Mouse (Mus musculus) layer of hippocampus, adult 2 months (tissue): ENCODE results near the gene Ucn2. TPM values are rescaled to one million over a fixed set of nuclear protein-coding genes. Genes with fewer than 3 reads are reported as not detected.

Source experiments
- DNase-seq, 2 experiments: peaks; one replicate each; pipeline ENCODE4 v3.0.0; 2022; ENCODE audit warnings: low spot score in 2 of 2
- H3K27ac ChIP-seq: fragments of 200-600 bp; 2 replicates; pipeline ENCODE4 v1.8.1; 2022
- H3K4me3 ChIP-seq: fragments of 200-600 bp; 2 replicates; pipeline ENCODE4 v1.8.1; 2022; ENCODE audit warnings: mild to moderate bottlenecking
- CTCF ChIP-seq: fragments of 200-600 bp; conservative IDR thresholded peaks from 2 replicates; pipeline ENCODE4 v1.8.1; 2022; ENCODE audit warnings: antibody characterized with exemption, mild to moderate bottlenecking, moderate library complexity
- microRNA-seq, 2 experiments: library from miRNA; unstranded; fragments of <30 nt; microRNA quantifications; one replicate each; pipeline ENCODE4 v1.2.0; 2021
- total RNA-seq, 2 experiments: library from RNA; stranded (reverse); gene quantifications; 2 replicates each; pipeline ENCODE4 v1.2.3; 2021

The Ucn2 gene
- total RNA-seq, 2 experiments from 2014 or later, result not detected

GRCm38 (mm10) chr9:109028421-109028820 is 42.6 kb downstream of the Ucn2 start:
- no peak overlapping the region for H3K4me3 ChIP-seq
- no peak for TF ChIP-seq CTCF
- H3K27ac ChIP-seq, result no peak overlapping the region
- DNase-seq, result no peak

GRCm38 (mm10) chr9:109028919-109029318 is 43.1 kb downstream of the Ucn2 start:
- Histone ChIP-seq H3K4me3 (no peak overlapping the region), H3K27ac (no peak overlapping the region)
- no peak for DNase-seq
- TF ChIP-seq CTCF, result no peak

DNA sequence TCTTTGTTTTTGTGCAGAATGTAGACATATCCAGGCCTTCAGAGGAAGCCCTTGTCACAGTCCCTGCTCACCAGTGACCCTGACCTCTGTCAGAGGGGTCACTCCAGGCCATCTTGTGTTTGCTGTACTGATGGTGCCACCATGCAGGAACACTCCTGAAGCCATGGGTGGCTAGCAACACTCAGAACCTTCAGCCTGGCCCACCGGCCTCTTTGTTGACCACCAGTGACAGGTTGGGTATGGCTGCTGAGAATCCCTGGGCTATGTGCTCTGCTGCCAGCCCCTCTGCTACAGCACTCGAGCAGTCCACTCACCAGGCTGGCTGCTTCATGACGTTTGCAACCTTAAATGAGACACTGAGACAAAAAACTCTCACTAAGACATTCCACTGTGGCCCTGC is 44.5 kb downstream of the Ucn2 start:
- TF ChIP-seq CTCF, result no peak
- DNase-seq, result no peak
- Histone ChIP-seq H3K4me3 (no peak overlapping the region), H3K27ac (no peak overlapping the region)

DNA sequence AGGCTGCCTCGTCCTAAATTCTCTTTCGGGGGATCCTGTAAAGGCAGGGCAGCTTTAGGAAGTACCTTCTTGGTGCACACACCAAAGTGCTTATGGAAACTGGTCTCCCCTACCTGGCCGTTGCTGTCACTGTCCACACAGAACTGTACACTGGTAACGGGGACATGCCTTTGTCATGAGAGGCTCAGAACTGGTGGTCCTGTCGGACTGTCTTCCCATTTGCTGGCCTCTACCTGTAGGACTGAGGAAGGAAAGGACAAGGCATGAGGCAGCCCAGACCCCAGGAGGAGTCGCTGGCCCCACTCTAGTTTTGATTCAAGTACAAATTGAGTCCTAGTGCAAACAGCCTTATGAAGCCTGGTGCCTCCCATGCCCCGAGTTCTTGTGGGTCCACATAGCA is 45.2 kb downstream of the Ucn2 start:
- DNase-seq, result no peak
- H3K27ac ChIP-seq, result no peak overlapping the region
- no peak for TF ChIP-seq CTCF
- no peak overlapping the region for H3K4me3 ChIP-seq

- no peak for DNase-seq
- H3K4me3 ChIP-seq, result no peak overlapping the region
- H3K27ac ChIP-seq, result no peak overlapping the region
- no peak for TF ChIP-seq CTCF
Observed at GRCm38 (mm10) chr9:109031686-109032085, 45.9 kb downstream of the Ucn2 start.

DNA sequence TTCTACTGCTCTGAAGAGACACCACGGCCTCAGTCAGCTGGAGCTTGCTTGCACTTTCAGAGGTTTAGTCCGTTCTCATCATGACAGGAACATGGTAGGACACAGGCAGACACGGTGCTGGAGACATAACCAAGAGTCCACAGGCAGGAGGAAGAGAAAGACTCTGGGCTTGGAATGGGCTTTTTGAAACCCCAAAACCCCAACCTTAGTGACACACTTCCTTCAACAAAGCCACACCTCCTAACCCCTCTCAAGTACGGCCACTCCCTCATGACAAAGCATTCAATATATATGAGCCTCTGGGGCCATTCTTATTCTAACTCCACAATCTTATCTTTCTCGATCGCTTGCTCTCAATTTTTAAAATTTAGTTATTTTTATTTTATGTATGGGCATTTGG is 46.6 kb downstream of the Ucn2 start:
- TF ChIP-seq CTCF, result no peak
- no peak for DNase-seq
- Histone ChIP-seq H3K4me3 (no peak overlapping the region), H3K27ac (no peak overlapping the region)

Small RNA genes lying within 50 kb of the gene (microRNA-seq; reads per million reads assigned to microRNA genes)
- 0 reads per million in 2 experiments for gene Mir711

Other genes starting within 250 kb of the Ucn2 start
- 100 to 1,000 TPM; 249 to 251 TPM for gene Ip6k2, start 202.2 kb upstream of the Ucn2 start, total RNA-seq
- gene Nckipsd, start 177.6 kb upstream of the Ucn2 start, total RNA-seq, result 10 to 100 TPM; 68.8 to 71.3 TPM
- gene Celsr3, start 159.7 kb upstream of the Ucn2 start, total RNA-seq, result 10 to 100 TPM; 66.4 to 79.6 TPM
- 10 to 100 TPM; 16.6 to 22.3 TPM for gene Slc26a6, start 132.7 kb upstream of the Ucn2 start, total RNA-seq
- under 1 TPM; 0.52 to 0.67 TPM for gene Tmem89, start 71.4 kb upstream of the Ucn2 start, total RNA-seq
- gene Uqcrc1, start 49.4 kb upstream of the Ucn2 start, total RNA-seq, result 100 to 1,000 TPM; 337 to 364 TPM
- 1 to 10 TPM; 3.8 to 4.6 TPM for gene Col7a1, start 32.4 kb upstream of the Ucn2 start, total RNA-seq
- 10 to 100 TPM; 10.9 to 11.8 TPM for gene Pfkfb4, start 5.8 kb downstream of the Ucn2 start, total RNA-seq
- 10 to 100 TPM; 56.5 to 58.4 TPM for gene Shisa5, start 52.6 kb downstream of the Ucn2 start, total RNA-seq
- 10 to 100 TPM; 12.9 to 15.4 TPM for gene Trex1, start 73.7 kb downstream of the Ucn2 start, total RNA-seq
- gene Atrip, start 88.1 kb downstream of the Ucn2 start, total RNA-seq, result 10 to 100 TPM; 25.0 to 31.9 TPM
- 1 to 10 TPM; 7.6 to 8.1 TPM for gene Ccdc51, start 96.5 kb downstream of the Ucn2 start, total RNA-seq
- 100 to 1,000 TPM; 295 to 309 TPM for gene Tma7, start 96.6 kb downstream of the Ucn2 start, total RNA-seq
- 10 to 100 TPM; 84.4 to 92.7 TPM for gene Plxnb1, start 109.4 kb downstream of the Ucn2 start, total RNA-seq
- not detected for gene Fbxw21, start 176.0 kb downstream of the Ucn2 start, total RNA-seq
- not detected for gene Fbxw13, start 210.0 kb downstream of the Ucn2 start, total RNA-seq
- not detected for gene Fbxw20, start 248.7 kb downstream of the Ucn2 start, total RNA-seq